Mouse (Mus musculus): ENCODE results near the gene A830005F24Rik.

DNA sequence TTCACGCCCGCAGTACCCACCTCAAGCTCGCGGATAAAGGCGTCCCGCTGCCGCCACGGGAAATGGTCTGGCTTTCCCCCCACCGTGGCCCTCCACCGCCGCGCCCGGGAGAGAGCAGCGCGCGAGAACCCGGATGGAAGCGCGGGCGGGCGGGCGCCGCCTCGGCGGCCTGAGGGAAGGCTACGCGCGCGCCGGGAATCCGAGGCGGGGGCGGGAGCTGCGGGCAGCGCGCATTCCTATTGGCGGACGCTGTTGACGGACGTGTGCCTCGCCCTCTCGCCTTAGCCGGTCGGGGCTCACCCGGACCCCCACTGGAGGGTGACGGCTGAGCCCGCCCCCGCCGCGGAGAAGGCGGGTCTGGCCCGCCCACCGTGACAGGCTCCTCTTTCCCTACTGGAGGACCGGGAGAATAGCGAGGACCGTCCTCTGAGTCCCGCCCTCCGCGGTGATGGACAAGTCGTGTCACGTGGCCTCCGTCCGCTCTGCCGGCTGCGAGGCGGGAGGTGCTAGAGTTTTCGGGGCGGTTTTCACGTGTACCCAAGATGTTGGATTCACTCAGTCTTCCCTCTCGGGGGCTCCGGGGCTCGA lies 33.1 kb downstream of the A830005F24Rik start:
- TF ChIP-seq GATA1 (IDR thresholded peaks at IDR 0.05; ENCODE audit: borderline replicate concordance, low read length), result no peak
- TF ChIP-seq FLI1 (IDR thresholded peaks at IDR 0.05; ENCODE audit: low read length), result no peak

Measured in megakaryocyte, embryonic 14.5 days (primary cell).